ENCODE assay signal across 8 mouse cellular contexts in genomic region chr9:46480080-46480690, GRCm38 (mm10).
DNase-seq lines count a peak whose midpoint lies in the region; ATAC-seq lines count a peak whose summit lies in the region.

No protein-coding gene starts in this region.

- ATAC-seq in heart, embryonic 12.5 days (ENCODE audit: insufficient number of reproducible peaks, low FRiP score): peak; percentile 57; the same call in 1 of the 2 replicates
- 0 out of 2 replicates have a peak, but pooled peaks have one; percentile 40 for ATAC-seq in kidney, embryonic 15.5 days (replicated peaks; ENCODE audit: low FRiP score)
- ATAC-seq in granulocyte monocyte progenitor cell, adult 5-6 weeks (replicated peaks; ENCODE audit: poor library complexity, severe bottlenecking): no peak

- H3K36me3 ChIP-seq in heart, embryonic 12.5 days: no peaks in the 10 kb centered on the region
- no peaks in the 10 kb centered on the region for H3K36me3 ChIP-seq in kidney, embryonic 15.5 days

- no peaks in the 10 kb centered on the region for H3K9me3 ChIP-seq in heart, embryonic 12.5 days (replicated peaks)
- H3K9me3 ChIP-seq in kidney, embryonic 15.5 days (replicated peaks): no peaks in the 10 kb centered on the region

- 10% methylated on average over 13 of the region's 13 CpGs for WGBS in heart, embryonic 12.5 days
- 13% methylated on average over 13 of the region's 13 CpGs for WGBS in kidney, embryonic 15.5 days

- H3K4me2 ChIP-seq in heart, embryonic 12.5 days: peak overlapping the region; percentile 31
- peak overlapping the region; percentile 26; the same call in 1 of the 2 replicates for H3K4me2 ChIP-seq in kidney, embryonic 15.5 days

- H3K4me3 ChIP-seq in heart, embryonic 12.5 days: no peak overlapping the region
- no peak overlapping the region for H3K4me3 ChIP-seq in kidney, embryonic 15.5 days (replicated peaks)

- H3K9ac ChIP-seq in heart, embryonic 12.5 days: no peak overlapping the region
- no peak overlapping the region for H3K9ac ChIP-seq in kidney, embryonic 15.5 days

- H3K4me1 ChIP-seq in heart, embryonic 12.5 days (replicated peaks): peaks cover 9% of the 10 kb centered on the region
- peaks cover 17% of the 10 kb centered on the region for H3K4me1 ChIP-seq in kidney, embryonic 15.5 days

- peak; percentile 95 for DNase-seq in ZHBTc4 (ENCODE audit: low read depth, low spot score)
- peak; percentile 84 for DNase-seq in cerebellum, adult 11-12 months
- DNase-seq in lung, postnatal 36 days: peak; percentile 73
- DNase-seq in urinary bladder, postnatal 14 days (ENCODE audit: low spot score): no peak
- DNase-seq in Muller cell, postnatal 12 days (ENCODE audit: inconsistent ontology term): no peak

- H3K27me3 ChIP-seq in heart, embryonic 12.5 days (replicated peaks): peaks cover 23% of the 10 kb centered on the region
- 0 out of 2 replicates have a peak, but pooled peaks cover 4% of the 10 kb centered on the region for H3K27me3 ChIP-seq in kidney, embryonic 15.5 days

- no peak overlapping the region for H3K27ac ChIP-seq in heart, embryonic 12.5 days (ENCODE audit: poor library complexity, severe bottlenecking)
- no peak overlapping the region for H3K27ac ChIP-seq in kidney, embryonic 15.5 days

Comparison
In these comparisons a context has a peak if more than half of its experiments do, and no peak if none do; other contexts are left out.
1. DNase-seq: peak in ZHBTc4 (single experiment), cerebellum, adult 11-12 months (single experiment) and lung, postnatal 36 days (single experiment); none in urinary bladder, postnatal 14 days (single experiment) and Muller cell, postnatal 12 days (single experiment).